Mouse (Mus musculus) hindbrain, embryonic 11.5 days (tissue): ENCODE results near the gene Pex6. TPM values are rescaled to one million over a fixed set of nuclear protein-coding genes. Genes with fewer than 3 reads are reported as not detected.
A peak's percentile ranks its signal among the peaks of the same experiment; 100 is the strongest.

ENCODE experiments used
- ATAC-seq: fragments of 200-750 bp; cut with Nextera tagmentation; 2 replicates; pipeline ENCODE4 v1.8.0; 2017; ENCODE audit warnings: mild to moderate bottlenecking, moderate TSS enrichment, moderate library complexity; ENCODE audit not compliant: low FRiP score
- DNase-seq: peaks from one replicate; pipeline ENCODE4 v3.0.0-alpha.2; 2015; ENCODE audit warnings: low spot score
- H3K27ac ChIP-seq: fragments of 300-500 bp; sonication (generic); 2 replicates; pipeline ENCODE4 v1.5.1; 2014; ENCODE audit warnings: mild to moderate bottlenecking, low read depth, low read length
- H3K27me3 ChIP-seq: fragments of 300-500 bp; sonication (generic); 2 replicates; pipeline ENCODE4 v1.6.1; 2014; ENCODE audit warnings: mild to moderate bottlenecking, low read length, moderate library complexity, mixed read lengths; ENCODE audit not compliant: control insufficient read depth, insufficient read depth
- H3K36me3 ChIP-seq: fragments of 300-500 bp; sonication (generic); 2 replicates; pipeline ENCODE4 v1.6.1; 2014; ENCODE audit warnings: mild to moderate bottlenecking, low read length, moderate library complexity, mixed read lengths; ENCODE audit not compliant: control insufficient read depth, insufficient read depth
- H3K4me1 ChIP-seq: fragments of 300-500 bp; sonication (generic); replicated peaks from 2 replicates; pipeline ENCODE4 v1.6.1; 2014; ENCODE audit warnings: low read length, mixed read lengths; ENCODE audit not compliant: control insufficient read depth, insufficient read depth
- H3K4me2 ChIP-seq: fragments of 300-500 bp; sonication (generic); replicated peaks from 2 replicates; pipeline ENCODE4 v1.6.1; 2014; ENCODE audit warnings: mild to moderate bottlenecking, low read depth, low read length
- H3K4me3 ChIP-seq: fragments of 300-500 bp; sonication (generic); 2 replicates; pipeline ENCODE4 v1.5.1; 2014; ENCODE audit warnings: low read depth, low read length
- H3K9ac ChIP-seq: fragments of 300-500 bp; sonication (generic); 2 replicates; pipeline ENCODE4 v1.6.1; 2014; ENCODE audit warnings: low read depth, low read length
- H3K9me3 ChIP-seq: fragments of 300-500 bp; sonication (generic); 2 replicates; pipeline ENCODE4 v1.6.1; 2016; ENCODE audit warnings: low read length; ENCODE audit not compliant: control insufficient read depth
- WGBS: fragments of 180-500 bp; shearing (Covaris S2); extraction: QIAGEN DNeasy Blood & Tissue Kit; methylation state at CpG from one replicate; pipeline ENCODE4 v1.1.7; 2014; 5-methylcytosine and 5-hydroxymethylcytosine counted together
- polyA plus RNA-seq: library from polyadenylated mRNA; unstranded; fragments of >200 nt; fragmentation: Nextera tagmentation; extraction: Ambion mirVana; gene quantifications from 2 replicates; pipeline ENCODE4 v1.2.1, GENCODE M21; 2014

The Pex6 gene
- polyA plus RNA-seq, 1 experiment from 2014 or later = 12.5 TPM

DNA sequence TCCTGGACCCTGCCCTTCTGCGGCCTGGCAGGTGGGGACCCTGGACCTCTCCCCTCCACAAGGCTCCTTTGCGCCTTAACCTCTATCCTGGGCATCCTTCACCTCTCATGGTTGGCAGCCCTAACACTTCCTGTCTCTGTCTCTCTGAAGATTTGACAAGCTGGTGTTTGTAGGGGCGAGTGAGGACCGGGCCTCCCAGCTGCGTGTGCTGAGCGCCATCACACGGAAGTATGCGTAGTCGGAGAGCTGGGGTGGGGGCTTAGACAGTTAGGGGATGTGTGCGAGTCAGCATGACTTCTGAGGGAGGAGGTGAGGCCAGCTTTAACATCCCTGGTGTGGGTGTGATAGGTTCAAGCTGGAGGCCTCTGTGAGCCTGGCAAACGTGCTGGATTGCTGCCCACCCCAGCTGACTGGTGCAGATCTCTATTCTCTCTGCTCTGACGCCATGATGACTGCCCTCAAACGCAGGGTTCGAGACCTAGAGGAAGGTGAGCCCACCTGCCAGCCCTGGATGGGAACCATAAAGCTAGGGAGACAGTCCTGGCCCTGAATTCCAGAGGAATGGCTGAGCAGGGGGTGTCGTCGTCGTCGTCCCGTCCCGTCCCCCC, 13.3 kb downstream of the Pex6 start:
- no peak overlapping the region for H3K4me2 ChIP-seq
- H3K27ac ChIP-seq = no peak overlapping the region
- H3K9me3 ChIP-seq = no peaks in the 10 kb centered on the region
- H3K27me3 ChIP-seq = peaks cover 9% of the 10 kb centered on the region
- no peaks in the 10 kb centered on the region for H3K36me3 ChIP-seq
- no peak for ATAC-seq
- no peak overlapping the region for H3K4me3 ChIP-seq
- H3K9ac ChIP-seq = no peak overlapping the region
- no peak for DNase-seq
- 82% methylated on average over 19 of the region's 20 CpGs for WGBS
- H3K4me1 ChIP-seq = no peaks in the 10 kb centered on the region

DNA sequence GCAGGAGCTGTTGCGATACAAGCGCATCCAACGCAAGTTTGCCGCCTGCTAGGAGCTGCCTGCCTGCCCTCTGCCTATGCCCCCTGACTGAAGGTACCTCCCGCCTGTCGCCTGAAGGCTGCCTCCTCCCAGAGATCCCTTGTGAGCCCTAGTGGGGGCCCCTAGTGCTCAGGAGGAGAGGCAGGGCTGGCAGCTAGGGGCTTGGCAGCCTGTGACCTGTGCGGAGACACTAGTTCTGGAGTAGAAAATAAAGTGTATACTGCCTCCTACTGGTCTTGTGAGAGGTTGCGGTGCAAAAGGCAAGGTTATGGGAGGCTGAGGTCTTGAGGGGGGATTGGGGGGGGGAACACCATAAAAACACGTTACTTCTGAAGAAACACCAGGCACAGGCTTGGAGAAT, 14.0 kb downstream of the Pex6 start:
- DNase-seq (peak; percentile 57), ATAC-seq (no peak)
- 50% methylated on average over 9 of the region's 9 CpGs for WGBS
- H3K27me3 ChIP-seq = peaks cover 9% of the 10 kb centered on the region
- no peak overlapping the region for H3K4me3 ChIP-seq
- no peaks in the 10 kb centered on the region for H3K36me3 ChIP-seq
- H3K9ac ChIP-seq = no peak overlapping the region
- H3K27ac ChIP-seq = no peak overlapping the region
- H3K4me2 ChIP-seq = no peak overlapping the region
- H3K9me3 ChIP-seq = no peaks in the 10 kb centered on the region
- H3K4me1 ChIP-seq = no peaks in the 10 kb centered on the region

DNA sequence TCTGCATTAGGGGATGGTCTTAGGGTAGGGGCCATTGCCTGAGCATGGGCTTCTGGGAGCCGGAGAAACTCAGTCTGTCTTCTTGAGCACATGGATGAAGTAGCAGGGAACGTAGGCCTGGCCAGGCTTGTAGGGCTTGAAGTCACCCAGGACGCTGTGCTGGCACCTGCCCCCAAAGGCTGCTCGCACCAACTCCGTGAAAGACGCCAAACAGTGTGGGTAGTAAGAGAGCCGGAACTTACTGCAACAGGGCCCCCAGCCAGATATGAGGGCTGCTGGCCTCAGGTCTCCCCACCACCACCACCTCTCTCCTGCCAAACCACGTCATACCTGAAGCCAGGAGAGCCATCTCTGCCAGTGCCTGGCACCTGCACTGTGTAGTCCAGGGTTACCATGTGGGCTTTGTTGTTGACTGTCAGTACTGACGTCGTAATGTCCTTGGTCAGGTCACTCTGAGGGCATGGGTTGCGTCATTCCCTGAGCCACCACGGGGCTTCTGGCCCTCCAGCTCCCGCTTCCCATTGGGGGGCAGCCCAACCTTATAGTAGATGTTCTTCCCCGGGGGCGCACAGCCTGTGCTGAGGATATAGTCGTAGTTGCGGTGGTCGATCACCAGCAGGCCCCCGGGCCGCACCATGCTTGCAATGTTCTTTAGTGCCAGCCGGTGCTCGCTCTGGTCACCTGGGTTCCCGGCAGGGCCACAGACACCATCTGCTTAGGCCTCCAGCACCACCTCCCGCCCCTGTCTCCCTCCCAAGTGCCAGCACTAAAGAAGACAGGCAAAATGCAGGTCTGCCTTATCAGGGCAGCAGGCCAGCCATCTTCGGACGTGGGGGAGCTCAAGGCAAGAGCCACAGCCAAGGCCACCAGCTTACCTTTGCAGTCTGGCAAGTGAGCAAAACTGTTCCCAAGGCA, 14.7 kb downstream of the Pex6 start:
- DNase-seq = no peak
- no peaks in the 10 kb centered on the region for H3K36me3 ChIP-seq
- peaks cover 9% of the 10 kb centered on the region for H3K27me3 ChIP-seq
- H3K9ac ChIP-seq = no peak overlapping the region
- H3K9me3 ChIP-seq = no peaks in the 10 kb centered on the region
- 93% methylated on average over 26 of the region's 26 CpGs for WGBS
- ATAC-seq = no peak
- H3K4me2 ChIP-seq = no peak overlapping the region
- H3K27ac ChIP-seq = no peak overlapping the region
- no peaks in the 10 kb centered on the region for H3K4me1 ChIP-seq
- no peak overlapping the region for H3K4me3 ChIP-seq

- DNase-seq = no peak
- 87% methylated on average over 11 of the region's 11 CpGs for WGBS
- Histone ChIP-seq H3K4me1 (no peaks in the 10 kb centered on the region), H3K4me3 (no peak overlapping the region), H3K4me2 (no peak overlapping the region), H3K27me3 (peaks cover 9% of the 10 kb centered on the region), H3K27ac (no peak overlapping the region), H3K9me3 (no peaks in the 10 kb centered on the region), H3K36me3 (no peaks in the 10 kb centered on the region), H3K9ac (no peak overlapping the region)
- no peak for ATAC-seq
These were observed 16.0 kb downstream of the Pex6 start for GRCm38 (mm10) chr17:46727271-46727670.

DNA sequence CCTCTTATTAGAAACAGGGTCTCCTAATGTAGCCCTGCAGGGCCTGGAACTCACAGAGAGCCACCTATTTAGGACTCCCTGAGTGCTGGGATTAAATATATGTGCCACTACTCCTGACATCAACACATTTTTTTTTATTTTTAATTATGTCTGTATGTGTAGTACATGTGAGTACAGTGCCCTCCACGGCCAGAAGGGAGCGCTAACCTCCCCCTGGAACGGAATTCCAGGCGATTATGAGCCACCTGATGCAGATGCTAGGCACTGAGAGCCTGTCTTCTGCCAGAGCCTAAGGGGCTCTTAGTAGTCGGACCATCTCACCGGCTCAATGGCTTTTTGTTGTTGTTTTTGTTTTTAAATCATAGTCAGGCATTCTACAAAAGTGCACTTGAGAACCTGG, 16.8 kb downstream of the Pex6 start:
- peak; percentile 42 for DNase-seq
- H3K9me3 ChIP-seq = no peaks in the 10 kb centered on the region

GRCm38 (mm10) chr17:46728496-46728895, 17.2 kb downstream of the Pex6 start:
- no peak overlapping the region for H3K4me3 ChIP-seq
- no peak for ATAC-seq
- H3K27me3 ChIP-seq = peaks cover 9% of the 10 kb centered on the region
- 47% methylated on average over 11 of the region's 11 CpGs for WGBS
- no peaks in the 10 kb centered on the region for H3K36me3 ChIP-seq
- H3K9ac ChIP-seq = no peak overlapping the region
- no peaks in the 10 kb centered on the region for H3K9me3 ChIP-seq
- H3K4me2 ChIP-seq = no peak overlapping the region
- DNase-seq = no peak
- no peaks in the 10 kb centered on the region for H3K4me1 ChIP-seq
- no peak overlapping the region for H3K27ac ChIP-seq

More for the DNA sequence above, 16.8 kb downstream of the Pex6 start:
- Histone ChIP-seq H3K9ac (no peak overlapping the region), H3K4me2 (no peak overlapping the region), H3K27me3 (peaks cover 9% of the 10 kb centered on the region), H3K27ac (no peak overlapping the region), H3K4me1 (no peaks in the 10 kb centered on the region), H3K4me3 (no peak overlapping the region), H3K36me3 (no peaks in the 10 kb centered on the region)
- 35% methylated on average over 6 of the region's 6 CpGs for WGBS
- ATAC-seq = no peak

GRCm38 (mm10) chr17:46728904-46729318, 17.6 kb downstream of the Pex6 start, which contains the start of gene Gnmt:
Gnmt (minus strand) TSS chr17:46729168.
- H3K36me3 ChIP-seq = no peaks in the 10 kb centered on the region
- H3K4me1 ChIP-seq = no peaks in the 10 kb centered on the region
- DNase-seq (no peak), ATAC-seq (no peak)
- H3K27ac ChIP-seq = no peak within 1 kb of the TSS
- H3K9ac ChIP-seq = no peak within 1 kb of the TSS
- H3K9me3 ChIP-seq = no peaks in the 10 kb centered on the region
- no peak within 1 kb of the TSS for H3K4me3 ChIP-seq
- 20% methylated on average over 24 of the region's 24 CpGs for WGBS
- H3K27me3 ChIP-seq = peaks cover 9% of the 10 kb centered on the region
- no peak within 1 kb of the TSS for H3K4me2 ChIP-seq

DNA sequence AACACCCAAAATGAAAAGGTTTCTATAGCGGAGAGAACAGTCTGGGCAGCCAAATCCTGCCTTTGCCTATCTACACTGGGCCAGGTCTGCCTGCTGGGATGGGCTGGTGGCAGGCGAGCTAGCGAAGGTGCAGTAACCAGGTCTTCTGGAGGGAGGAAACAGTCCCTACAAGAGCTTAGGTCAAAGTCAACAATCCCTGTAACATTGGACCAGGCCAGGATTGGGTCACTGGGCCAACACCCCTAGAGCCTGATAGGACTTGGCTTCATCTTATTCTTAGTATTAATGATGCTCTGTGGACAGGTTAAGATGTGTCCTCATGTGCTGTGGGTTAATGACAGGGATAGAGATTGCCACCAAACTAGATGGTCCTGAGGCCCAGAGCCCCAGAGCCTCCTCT, 22.8 kb downstream of the Pex6 start:
- DNase-seq (no peak), ATAC-seq (no peak)
- no peaks in the 10 kb centered on the region for H3K4me1 ChIP-seq
- H3K4me3 ChIP-seq = no peak overlapping the region
- H3K9ac ChIP-seq = no peak overlapping the region
- 94% methylated on average over 3 of the region's 3 CpGs for WGBS
- no peak overlapping the region for H3K4me2 ChIP-seq
- H3K27me3 ChIP-seq = peaks cover 2% of the 10 kb centered on the region; the same call in 1 of the 2 replicates
- H3K9me3 ChIP-seq = no peaks in the 10 kb centered on the region
- H3K36me3 ChIP-seq = no peaks in the 10 kb centered on the region
- no peak overlapping the region for H3K27ac ChIP-seq

DNA sequence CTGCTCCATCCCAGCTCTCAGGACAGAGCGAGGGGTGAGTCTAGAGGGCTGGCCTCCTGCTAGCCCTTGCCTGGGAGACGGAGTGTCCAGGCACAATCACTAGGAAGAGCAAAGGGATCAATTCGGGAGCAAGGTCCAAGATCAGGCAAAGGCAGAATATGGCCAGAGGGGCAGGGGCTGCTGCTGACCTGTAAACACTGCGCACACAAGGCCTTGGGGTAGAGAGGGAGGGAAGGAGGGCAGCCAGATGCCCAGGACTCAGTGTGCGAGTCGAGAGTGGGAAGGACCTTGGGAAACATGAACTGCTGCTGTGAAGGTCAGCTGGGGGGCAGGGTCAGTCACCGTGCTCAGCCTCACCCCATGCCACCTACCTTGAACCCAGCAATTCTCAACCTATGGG, 24.0 kb downstream of the Pex6 start:
- no peak overlapping the region for H3K4me2 ChIP-seq
- no peaks in the 10 kb centered on the region for H3K36me3 ChIP-seq
- DNase-seq = no peak
- 83% methylated on average over 7 of the region's 7 CpGs for WGBS
- no peak overlapping the region for H3K27ac ChIP-seq
- no peaks in the 10 kb centered on the region for H3K4me1 ChIP-seq
- no peaks in the 10 kb centered on the region for H3K9me3 ChIP-seq
- no peaks in the 10 kb centered on the region for H3K27me3 ChIP-seq
- H3K4me3 ChIP-seq = no peak overlapping the region
- no peak for ATAC-seq
- H3K9ac ChIP-seq = no peak overlapping the region
